Mouse (Mus musculus) embryonic facial prominence, embryonic 15.5 days (tissue): ENCODE measurements at regions not wholly inside any gene's neighbourhood (a gene's known extent, or its start where the extent isn't known, plus 50 kb on each side); places are given as distances from the start of the nearest gene placed in this dataset.

Experiments used
- ATAC-seq: fragments of 200-750 bp; cut with Nextera tagmentation; 2 replicates; pipeline ENCODE4 v1.8.0; 2017; ENCODE audit warnings: low read depth, moderate TSS enrichment; ENCODE audit not compliant: insufficient number of reproducible peaks, low FRiP score, low TSS enrichment
- H3K27ac ChIP-seq: fragments of 300-500 bp; sonication (generic); replicated peaks from 2 replicates; pipeline ENCODE4 v1.5.1; 2015; ENCODE audit warnings: mild to moderate bottlenecking, inconsistent platforms
- H3K27me3 ChIP-seq: fragments of 300-500 bp; sonication (generic); 2 replicates; pipeline ENCODE4 v1.6.1; 2015; ENCODE audit warnings: inconsistent platforms
- H3K36me3 ChIP-seq: fragments of 300-500 bp; sonication (generic); 2 replicates; pipeline ENCODE4 v1.6.1; 2015; ENCODE audit warnings: mild to moderate bottlenecking, inconsistent platforms
- H3K4me1 ChIP-seq: fragments of 300-500 bp; sonication (generic); 2 replicates; pipeline ENCODE4 v1.6.1; 2015; ENCODE audit warnings: inconsistent platforms
- H3K4me2 ChIP-seq: fragments of 300-500 bp; sonication (generic); replicated peaks from 2 replicates; pipeline ENCODE4 v1.6.1; 2015; ENCODE audit warnings: mild to moderate bottlenecking, inconsistent platforms
- H3K4me3 ChIP-seq: fragments of 300-500 bp; sonication (generic); replicated peaks from 2 replicates; pipeline ENCODE4 v1.5.1; 2015; ENCODE audit warnings: mild to moderate bottlenecking, inconsistent platforms
- H3K9ac ChIP-seq: fragments of 300-500 bp; sonication (generic); 2 replicates; pipeline ENCODE4 v1.6.1; 2015; ENCODE audit warnings: inconsistent platforms
- H3K9me3 ChIP-seq: fragments of 300-500 bp; sonication (generic); replicated peaks from 2 replicates; pipeline ENCODE4 v1.6.1; 2016; ENCODE audit warnings: inconsistent platforms
- WGBS: fragments of 180-500 bp; shearing (Covaris S2); methylation state at CpG from one replicate; pipeline ENCODE4 v1.1.7; 2015; 5-methylcytosine and 5-hydroxymethylcytosine counted together

DNA sequence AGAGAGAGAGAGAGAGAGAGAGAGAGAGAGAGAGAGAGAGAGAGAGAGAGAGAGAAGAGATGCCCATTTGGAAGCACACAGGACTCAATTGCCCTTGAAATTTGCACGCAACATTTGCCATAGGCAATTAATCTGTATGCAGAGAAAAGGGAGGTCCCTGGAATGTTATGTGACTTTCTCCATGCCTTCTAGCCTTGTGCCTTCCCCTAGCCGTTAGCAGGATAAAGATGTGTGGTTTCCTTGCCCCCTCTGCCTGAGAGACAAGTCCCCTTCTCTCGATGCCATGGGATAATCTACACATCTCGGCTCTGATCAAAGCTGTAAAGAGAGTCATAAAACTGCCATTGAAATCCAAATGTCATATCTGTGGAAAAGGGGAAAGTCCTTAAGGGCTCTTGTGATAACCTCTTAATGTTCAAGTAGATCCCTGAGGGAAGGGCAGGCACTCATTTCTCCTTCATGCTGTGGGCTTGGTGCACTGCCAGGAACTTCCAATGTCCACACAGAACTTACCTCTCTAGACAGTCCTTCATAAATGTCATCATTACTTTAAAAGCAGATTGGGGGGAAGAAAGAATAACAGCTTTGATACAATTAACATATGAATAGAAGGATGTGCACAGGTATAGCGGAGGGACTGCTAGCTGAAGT, 106.9 kb upstream of the Gm10295 start:
- H3K27me3 ChIP-seq, result no peaks in the 10 kb centered on the region
- WGBS, result 61% methylated on average over 5 of the region's 5 CpGs

DNA sequence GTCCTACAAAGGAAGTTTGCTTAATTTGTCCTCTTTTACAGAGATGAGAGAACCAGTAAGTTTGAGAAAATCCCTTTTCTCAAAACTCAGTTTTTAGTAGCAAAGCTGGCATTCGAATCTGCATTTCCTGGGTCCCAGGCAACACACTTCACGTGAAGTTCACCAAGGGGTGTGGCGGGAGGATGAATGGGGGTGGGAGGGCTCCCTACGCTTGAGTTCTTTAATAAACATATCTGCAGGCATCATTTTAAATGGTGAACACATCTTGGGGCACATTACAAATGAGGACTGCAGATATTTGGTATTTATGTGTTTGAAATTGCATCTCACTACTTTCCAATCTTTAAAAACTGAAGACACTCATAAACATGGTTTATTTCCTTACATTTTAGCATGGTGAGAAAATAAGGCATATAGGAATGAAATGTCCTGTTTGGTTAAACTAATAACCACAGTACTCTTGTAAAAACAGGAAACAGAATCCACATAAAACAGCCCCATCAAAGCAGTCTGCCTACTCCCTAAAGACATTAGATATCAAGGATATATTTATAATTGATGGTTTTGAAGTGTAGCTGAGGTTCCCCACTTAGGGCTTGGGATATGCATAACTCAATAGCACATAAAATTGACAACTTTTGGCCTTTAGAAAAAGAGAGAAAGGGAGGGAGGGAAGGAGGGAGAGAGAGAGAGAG, 106.3 kb upstream of the Gm10295 start:
- no peak overlapping the region for H3K9ac ChIP-seq
- no peak overlapping the region for H3K4me2 ChIP-seq
- no peak overlapping the region for H3K4me3 ChIP-seq
- ATAC-seq, result no peak
- no peaks in the 10 kb centered on the region for H3K4me1 ChIP-seq
- WGBS, result 67% methylated on average over 4 of the region's 4 CpGs
- H3K27me3 ChIP-seq, result no peaks in the 10 kb centered on the region
- no peaks in the 10 kb centered on the region for H3K9me3 ChIP-seq
- no peak overlapping the region for H3K27ac ChIP-seq
- H3K36me3 ChIP-seq, result no peaks in the 10 kb centered on the region

More for the DNA sequence above, 106.9 kb upstream of the Gm10295 start:
- Histone ChIP-seq H3K9ac (no peak overlapping the region), H3K4me1 (no peaks in the 10 kb centered on the region), H3K36me3 (no peaks in the 10 kb centered on the region), H3K4me3 (no peak overlapping the region), H3K27ac (no peak overlapping the region), H3K9me3 (no peaks in the 10 kb centered on the region), H3K4me2 (no peak overlapping the region)
- ATAC-seq, result no peak

GRCm38 (mm10) chr7:71456421-71456820, 105.1 kb upstream of the Gm10295 start:
- H3K36me3 ChIP-seq, result no peaks in the 10 kb centered on the region
- ATAC-seq, result no peak
- 70% methylated on average over 13 of the region's 13 CpGs for WGBS
- no peaks in the 10 kb centered on the region for H3K27me3 ChIP-seq
- no peaks in the 10 kb centered on the region for H3K4me1 ChIP-seq
- no peak overlapping the region for H3K4me3 ChIP-seq
- no peak overlapping the region for H3K9ac ChIP-seq
- no peak overlapping the region; the same call in 1 of the 2 replicates for H3K4me2 ChIP-seq
- H3K9me3 ChIP-seq, result no peaks in the 10 kb centered on the region
- no peak overlapping the region for H3K27ac ChIP-seq

GRCm38 (mm10) chr7:71440330-71441240, 89.3 kb upstream of the Gm10295 start:
- ATAC-seq, result no peak
- peaks cover 3% of the 10 kb centered on the region; the same call in 1 of the 2 replicates for H3K4me1 ChIP-seq
- no peak overlapping the region for H3K4me2 ChIP-seq
- no peaks in the 10 kb centered on the region for H3K9me3 ChIP-seq
- no peaks in the 10 kb centered on the region for H3K36me3 ChIP-seq
- no peak overlapping the region for H3K9ac ChIP-seq
- H3K27ac ChIP-seq, result no peak overlapping the region
- 45% methylated on average over 11 of the region's 11 CpGs for WGBS
- no peaks in the 10 kb centered on the region for H3K27me3 ChIP-seq
- H3K4me3 ChIP-seq, result no peak overlapping the region

- Histone ChIP-seq H3K36me3 (no peaks in the 10 kb centered on the region), H3K27me3 (no peaks in the 10 kb centered on the region), H3K9ac (no peak overlapping the region), H3K9me3 (no peaks in the 10 kb centered on the region), H3K4me3 (no peak overlapping the region), H3K4me2 (no peak overlapping the region), H3K27ac (no peak overlapping the region), H3K4me1 (no peaks in the 10 kb centered on the region)
- ATAC-seq, result no peak
- 20% methylated on average over 2 of the region's 2 CpGs for WGBS
Measured at GRCm38 (mm10) chr7:71425982-71426381, 74.7 kb upstream of the Gm10295 start.

DNA sequence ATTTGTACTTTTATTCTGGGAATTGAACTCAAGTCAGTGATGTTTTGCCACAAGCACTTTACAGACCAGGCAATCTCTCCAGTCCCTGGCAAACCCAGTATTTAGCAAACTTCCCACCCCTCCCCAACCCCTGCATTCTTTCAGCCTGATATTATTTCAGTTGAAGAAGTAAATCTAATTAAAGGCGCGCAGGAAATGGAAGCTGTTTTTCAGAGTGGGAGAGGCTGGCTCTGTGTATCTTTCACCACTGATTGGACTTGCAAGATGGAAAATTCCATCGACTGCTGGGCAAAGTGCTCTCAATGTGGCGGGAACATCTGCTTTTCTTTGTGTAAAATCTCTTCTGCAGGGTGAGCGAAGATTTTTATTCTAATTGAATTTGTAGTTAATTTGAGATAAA, 68.0 kb upstream of the Gm10295 start:
- no peaks in the 10 kb centered on the region for H3K27me3 ChIP-seq
- no peak overlapping the region for H3K9ac ChIP-seq
- no peak overlapping the region for H3K4me2 ChIP-seq
- H3K4me1 ChIP-seq, result no peaks in the 10 kb centered on the region
- no peaks in the 10 kb centered on the region for H3K36me3 ChIP-seq
- H3K9me3 ChIP-seq, result no peaks in the 10 kb centered on the region
- no peak for ATAC-seq
- no peak overlapping the region for H3K27ac ChIP-seq
- WGBS, result 33% methylated on average over 5 of the region's 5 CpGs
- no peak overlapping the region for H3K4me3 ChIP-seq

DNA sequence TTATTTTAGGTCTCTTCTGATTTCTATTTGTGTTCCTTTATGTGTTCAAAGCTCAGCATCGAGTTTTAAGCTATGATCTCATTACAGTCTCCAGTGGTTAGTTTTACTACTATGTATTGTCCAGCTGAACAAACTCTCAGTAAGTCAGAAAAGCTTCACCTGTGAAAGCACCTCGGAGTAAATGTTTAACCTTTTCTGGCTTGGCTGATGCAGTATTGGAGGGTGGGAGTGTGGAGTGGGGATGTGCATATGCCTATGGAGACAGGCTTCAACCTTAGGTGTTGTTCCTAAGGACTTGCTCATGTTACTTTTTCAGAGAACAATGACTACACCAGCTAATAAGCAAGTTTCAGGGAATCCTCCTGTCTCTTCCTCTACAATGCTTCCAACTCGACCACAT, 67.6 kb upstream of the Gm10295 start:
- Histone ChIP-seq H3K27ac (no peak overlapping the region), H3K4me3 (no peak overlapping the region), H3K36me3 (no peaks in the 10 kb centered on the region), H3K4me2 (no peak overlapping the region), H3K9ac (no peak overlapping the region), H3K9me3 (no peaks in the 10 kb centered on the region), H3K4me1 (no peaks in the 10 kb centered on the region), H3K27me3 (no peaks in the 10 kb centered on the region)
- ATAC-seq, result no peak
- WGBS, result 46% methylated on average over 3 of the region's 3 CpGs

DNA sequence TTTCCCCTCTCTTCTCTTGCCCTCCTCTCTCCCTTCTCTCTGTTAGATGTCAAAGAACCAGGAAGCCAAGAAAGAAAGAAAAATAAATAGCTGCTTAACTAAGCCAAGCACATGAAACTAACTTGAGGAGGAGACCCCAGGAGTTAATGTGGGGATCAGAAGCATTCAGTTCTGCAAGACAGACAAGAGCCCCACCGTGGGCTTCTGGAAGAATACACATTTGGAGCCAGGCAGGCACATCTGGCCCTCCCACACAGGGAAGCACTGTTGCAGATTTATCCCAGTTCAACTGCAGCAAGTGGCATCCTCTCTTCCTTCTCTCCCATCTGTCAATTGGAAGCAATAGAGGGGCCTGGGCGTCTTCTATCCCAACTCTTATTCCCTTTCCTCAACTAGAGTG, 63.5 kb upstream of the Gm10295 start:
- no peaks in the 10 kb centered on the region for H3K9me3 ChIP-seq
- H3K9ac ChIP-seq, result no peak overlapping the region
- H3K36me3 ChIP-seq, result no peaks in the 10 kb centered on the region
- H3K27ac ChIP-seq, result no peak overlapping the region
- WGBS, result 44% methylated on average over 2 of the region's 2 CpGs
- H3K4me3 ChIP-seq, result no peak overlapping the region
- no peak for ATAC-seq
- H3K4me2 ChIP-seq, result no peak overlapping the region
- peaks cover 6% of the 10 kb centered on the region for H3K4me1 ChIP-seq
- H3K27me3 ChIP-seq, result peaks cover 13% of the 10 kb centered on the region

GRCm38 (mm10) chr7:71413121-71413520, 61.8 kb upstream of the Gm10295 start:
- H3K4me1 ChIP-seq, result peaks cover 6% of the 10 kb centered on the region
- no peak for ATAC-seq
- no peaks in the 10 kb centered on the region for H3K36me3 ChIP-seq
- H3K27me3 ChIP-seq, result peaks cover 17% of the 10 kb centered on the region
- H3K4me3 ChIP-seq, result no peak overlapping the region
- no peak overlapping the region for H3K4me2 ChIP-seq
- 78% methylated on average over 6 of the region's 6 CpGs for WGBS
- H3K27ac ChIP-seq, result no peak overlapping the region
- no peak overlapping the region for H3K9ac ChIP-seq
- H3K9me3 ChIP-seq, result no peaks in the 10 kb centered on the region

- peak overlapping the region; percentile 58 for H3K4me2 ChIP-seq
- no peak overlapping the region for H3K27ac ChIP-seq
- ATAC-seq, result peak; percentile 70
- WGBS, result 1% methylated on average over 12 of the region's 12 CpGs
- H3K4me3 ChIP-seq, result peak overlapping the region; percentile 38
- H3K27me3 ChIP-seq, result peaks cover 17% of the 10 kb centered on the region
- no peaks in the 10 kb centered on the region for H3K36me3 ChIP-seq
- H3K9me3 ChIP-seq, result no peaks in the 10 kb centered on the region
- no peak overlapping the region for H3K9ac ChIP-seq
- peaks cover 6% of the 10 kb centered on the region for H3K4me1 ChIP-seq
Measured at GRCm38 (mm10) chr7:71412079-71412478, 60.8 kb upstream of the Gm10295 start.

GRCm38 (mm10) chr7:71411293-71412011, 60.2 kb upstream of the Gm10295 start:
- Histone ChIP-seq H3K9ac (no peak overlapping the region), H3K36me3 (no peaks in the 10 kb centered on the region), H3K4me2 (peak overlapping the region; percentile 58), H3K27me3 (peaks cover 17% of the 10 kb centered on the region), H3K4me3 (peak overlapping the region; percentile 38), H3K4me1 (peaks cover 6% of the 10 kb centered on the region), H3K9me3 (no peaks in the 10 kb centered on the region), H3K27ac (peak overlapping the region; percentile 25; the same call in 1 of the 2 replicates)
- peak; percentile 65 for ATAC-seq
- WGBS, result 6% methylated on average over 14 of the region's 14 CpGs
